Mouse (Mus musculus) hindbrain, embryonic 14.5 days (tissue): ENCODE measurements around the gene Mgat4a. TPM values are rescaled to one million over a fixed set of nuclear protein-coding genes. Genes with fewer than 3 reads are reported as not detected.

Experiments used
- ATAC-seq: fragments of 200-750 bp; cut with Nextera tagmentation; 2 replicates; pipeline ENCODE4 v1.8.0; 2017; ENCODE audit warnings: moderate number of reproducible peaks, mild to moderate bottlenecking, moderate TSS enrichment, moderate library complexity; ENCODE audit not compliant: low FRiP score
- DNase-seq: peaks from one replicate; pipeline ENCODE4 v3.0.0-alpha.2; 2015; ENCODE audit warnings: low spot score
- H3K27ac ChIP-seq: fragments of 300-500 bp; sonication (generic); 2 replicates; pipeline ENCODE4 v1.5.1; 2014; ENCODE audit warnings: mild to moderate bottlenecking, moderate library complexity
- H3K27me3 ChIP-seq: fragments of 300-500 bp; sonication (generic); 2 replicates; pipeline ENCODE4 v1.6.1; 2014; ENCODE audit warnings: mild to moderate bottlenecking, low read length, mixed read lengths; ENCODE audit not compliant: control insufficient read depth, insufficient read depth
- H3K36me3 ChIP-seq: fragments of 300-500 bp; sonication (generic); replicated peaks from 2 replicates; pipeline ENCODE4 v1.6.1; 2014; ENCODE audit not compliant: control insufficient read depth, insufficient read depth
- H3K4me1 ChIP-seq: fragments of 300-500 bp; sonication (generic); replicated peaks from 2 replicates; pipeline ENCODE4 v1.6.1; 2014; ENCODE audit warnings: antibody characterized with exemption, low read length, mixed read lengths; ENCODE audit not compliant: control insufficient read depth, insufficient read depth
- H3K4me2 ChIP-seq: fragments of 300-500 bp; sonication (generic); replicated peaks from 2 replicates; pipeline ENCODE4 v1.6.1; 2014; ENCODE audit warnings: mild to moderate bottlenecking, moderate library complexity
- H3K4me3 ChIP-seq: fragments of 300-500 bp; sonication (generic); replicated peaks from 2 replicates; pipeline ENCODE4 v1.5.1; 2014; ENCODE audit warnings: mild to moderate bottlenecking, low read length
- H3K9ac ChIP-seq: fragments of 300-500 bp; sonication (generic); 2 replicates; pipeline ENCODE4 v1.6.1; 2014
- H3K9me3 ChIP-seq: fragments of 300-500 bp; sonication (generic); 2 replicates; pipeline ENCODE4 v1.6.1; 2016; ENCODE audit warnings: low read length; ENCODE audit not compliant: control insufficient read depth
- WGBS: fragments of 180-500 bp; shearing (Covaris S2); extraction: QIAGEN DNeasy Blood & Tissue Kit; methylation state at CpG from one replicate; pipeline ENCODE4 v1.1.7; 2014; 5-methylcytosine and 5-hydroxymethylcytosine counted together
- polyA plus RNA-seq: library from polyadenylated mRNA; unstranded; fragments of >200 nt; fragmentation: Nextera tagmentation; extraction: Ambion mirVana; gene quantifications from 2 replicates; pipeline ENCODE4 v1.2.1, GENCODE M21; 2014

The Mgat4a gene
- 11.0 and 13.1 TPM in 2 replicates for polyA plus RNA-seq

GRCm38 (mm10) chr1:37540810-37541658 lies at the start of gene Mgat4a:
Mgat4a (minus strand) TSS chr1:37541016.
- H3K4me3 ChIP-seq: peak within 1 kb of the TSS; percentile 88
- no peaks in the 10 kb centered on the region for H3K36me3 ChIP-seq
- peak within 1 kb of the TSS; percentile 84 for H3K4me2 ChIP-seq
- WGBS: 1% methylated on average over 41 of the region's 72 CpGs
- H3K27ac ChIP-seq: peak within 1 kb of the TSS; percentile 80
- no peaks in the 10 kb centered on the region for H3K9me3 ChIP-seq
- ATAC-seq (peak; percentile 99), DNase-seq (peak; percentile 92)
- peak within 1 kb of the TSS; percentile 84 for H3K9ac ChIP-seq
- peaks cover 3% of the 10 kb centered on the region; the same call in 1 of the 2 replicates for H3K4me1 ChIP-seq
- peaks cover 18% of the 10 kb centered on the region for H3K27me3 ChIP-seq

DNA sequence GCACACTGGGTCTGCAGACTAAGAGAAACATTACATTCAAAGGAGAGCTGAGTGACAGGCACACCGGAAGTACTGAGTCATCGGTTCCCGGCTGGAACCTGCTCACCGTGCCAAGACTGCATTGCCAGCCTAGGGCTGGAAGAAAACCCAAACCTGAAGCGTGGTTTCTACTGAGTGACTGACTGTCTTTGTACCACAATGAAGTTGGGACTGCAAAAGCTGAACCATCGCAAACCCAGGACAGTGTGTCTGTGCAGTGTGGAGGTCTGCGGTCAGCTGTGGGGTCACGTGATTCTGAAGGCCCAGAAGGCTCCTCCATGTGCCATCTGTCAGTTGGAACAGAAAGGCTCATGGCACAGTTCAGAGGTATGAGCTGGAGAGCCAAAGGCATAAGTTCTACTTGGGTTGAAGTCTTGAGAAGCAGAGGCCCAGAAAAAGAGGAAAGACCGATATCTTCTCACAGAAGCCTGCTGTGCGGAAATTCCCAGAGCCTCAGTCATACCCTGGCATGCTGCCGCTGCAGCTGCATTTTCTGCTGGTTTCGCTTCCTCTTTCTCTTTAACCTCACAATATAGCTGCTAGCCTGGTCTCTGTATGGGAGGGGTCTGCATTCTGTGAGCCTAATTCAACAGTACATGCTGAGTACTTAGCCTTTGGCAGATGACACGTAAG lies 45.1 kb upstream of the Mgat4a start:
- Histone ChIP-seq H3K27me3 (no peaks in the 10 kb centered on the region), H3K4me3 (no peak overlapping the region), H3K4me2 (no peak overlapping the region), H3K9ac (no peak overlapping the region), H3K36me3 (no peaks in the 10 kb centered on the region), H3K9me3 (no peaks in the 10 kb centered on the region), H3K4me1 (no peaks in the 10 kb centered on the region), H3K27ac (no peak overlapping the region)
- ATAC-seq: no peak
- no peak for DNase-seq
- WGBS: 86% methylated on average over 13 of the region's 13 CpGs

- 73% methylated on average over 9 of the region's 9 CpGs for WGBS
- DNase-seq: no peak
- no peaks in the 10 kb centered on the region for H3K4me1 ChIP-seq
These were observed 43.1 kb upstream of the Mgat4a start for GRCm38 (mm10) chr1:37583795-37584464.

GRCm38 (mm10) chr1:37583167-37583566 lies 42.4 kb upstream of the Mgat4a start:
- Histone ChIP-seq H3K27me3 (no peaks in the 10 kb centered on the region), H3K4me2 (no peak overlapping the region), H3K4me3 (no peak overlapping the region), H3K9ac (no peak overlapping the region), H3K4me1 (no peaks in the 10 kb centered on the region), H3K36me3 (no peaks in the 10 kb centered on the region), H3K9me3 (no peaks in the 10 kb centered on the region), H3K27ac (no peak overlapping the region)
- WGBS: 92% methylated on average over 8 of the region's 8 CpGs
- DNase-seq: no peak
- ATAC-seq: no peak

More at GRCm38 (mm10) chr1:37583795-37584464, 43.1 kb upstream of the Mgat4a start:
- no peaks in the 10 kb centered on the region for H3K36me3 ChIP-seq
- H3K27ac ChIP-seq: no peak overlapping the region
- no peak overlapping the region for H3K9ac ChIP-seq
- no peaks in the 10 kb centered on the region for H3K27me3 ChIP-seq
- no peak overlapping the region for H3K4me3 ChIP-seq
- no peak overlapping the region for H3K4me2 ChIP-seq
- H3K9me3 ChIP-seq: no peaks in the 10 kb centered on the region
- no peak for ATAC-seq

- H3K27ac ChIP-seq: no peak overlapping the region
These were observed 38.9 kb upstream of the Mgat4a start for GRCm38 (mm10) chr1:37579686-37580085.

DNA sequence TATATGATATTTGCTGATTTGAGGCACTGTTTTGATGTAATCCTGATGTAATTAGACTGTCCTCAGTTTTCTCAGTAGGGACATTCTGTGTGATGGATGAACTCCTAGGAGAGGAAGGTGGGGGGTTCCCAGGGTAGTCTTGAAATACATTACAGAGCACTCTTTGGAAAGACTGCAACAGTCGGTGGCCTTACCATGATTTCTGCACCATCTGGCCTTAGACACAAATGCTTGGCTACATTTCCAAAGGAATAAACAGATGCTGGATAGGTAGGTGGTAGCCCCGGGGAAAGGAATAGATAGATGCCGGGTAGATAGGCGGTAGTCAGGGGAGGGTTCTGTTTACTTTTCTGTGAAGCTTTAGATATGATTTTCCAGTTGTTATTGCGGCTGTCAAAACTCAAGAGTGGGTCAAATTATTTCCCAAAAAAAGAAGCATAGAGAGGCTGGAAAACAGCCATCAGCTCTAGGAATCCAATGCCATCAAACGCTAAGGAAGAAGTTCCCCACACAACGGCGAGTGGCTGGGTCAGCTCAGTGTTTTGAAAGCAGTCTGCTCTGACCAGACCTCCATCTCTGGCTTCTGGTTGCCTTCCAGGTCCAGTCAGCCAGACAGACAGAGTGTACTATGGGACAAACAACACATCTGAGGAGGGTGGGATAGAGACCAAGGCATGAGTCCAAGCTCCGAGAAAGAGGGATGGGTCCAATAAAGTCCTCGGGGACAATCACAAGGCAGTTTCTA lies 31.9 kb upstream of the Mgat4a start:
- Histone ChIP-seq H3K9me3 (no peaks in the 10 kb centered on the region), H3K36me3 (no peaks in the 10 kb centered on the region), H3K27ac (no peak overlapping the region), H3K4me3 (no peak overlapping the region), H3K4me1 (no peaks in the 10 kb centered on the region), H3K4me2 (no peak overlapping the region), H3K9ac (no peak overlapping the region), H3K27me3 (no peaks in the 10 kb centered on the region)
- DNase-seq (no peak), ATAC-seq (no peak)
- WGBS: 81% methylated on average over 10 of the region's 10 CpGs

More at GRCm38 (mm10) chr1:37579686-37580085, 38.9 kb upstream of the Mgat4a start:
- H3K27me3 ChIP-seq: no peaks in the 10 kb centered on the region
- H3K9me3 ChIP-seq: no peaks in the 10 kb centered on the region
- 95% methylated on average over 13 of the region's 13 CpGs for WGBS
- DNase-seq (no peak), ATAC-seq (no peak)
- no peak overlapping the region for H3K4me2 ChIP-seq
- no peaks in the 10 kb centered on the region for H3K4me1 ChIP-seq
- no peak overlapping the region for H3K4me3 ChIP-seq
- no peak overlapping the region for H3K9ac ChIP-seq
- no peaks in the 10 kb centered on the region for H3K36me3 ChIP-seq

DNA sequence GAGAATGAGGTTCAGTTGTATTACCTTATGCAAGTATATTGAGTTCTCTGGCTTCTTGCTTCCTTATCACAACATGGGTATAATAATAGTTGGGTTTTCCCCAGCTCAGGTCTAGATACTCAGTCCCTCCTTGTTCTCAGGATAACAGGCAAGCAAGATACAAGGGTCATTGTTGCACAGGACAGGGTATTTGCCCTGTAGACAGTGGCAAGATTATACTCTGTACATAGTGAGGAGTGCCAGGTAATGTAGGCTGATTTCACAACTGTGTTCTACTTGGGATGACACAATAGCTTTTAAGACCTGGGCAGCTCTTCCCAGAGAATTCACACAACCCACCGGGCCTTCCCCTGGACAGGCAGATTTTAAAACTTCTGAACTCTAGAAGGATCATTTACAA lies 27.6 kb upstream of the Mgat4a start:
- no peak overlapping the region for H3K4me3 ChIP-seq
- no peaks in the 10 kb centered on the region for H3K9me3 ChIP-seq
- H3K27me3 ChIP-seq: no peaks in the 10 kb centered on the region
- no peaks in the 10 kb centered on the region for H3K36me3 ChIP-seq
- no peak for DNase-seq
- H3K9ac ChIP-seq: no peak overlapping the region
- no peak for ATAC-seq
- no peaks in the 10 kb centered on the region; the same call in 1 of the 2 replicates for H3K4me1 ChIP-seq
- 96% methylated on average over 1 of the region's 1 CpGs for WGBS
- no peak overlapping the region for H3K4me2 ChIP-seq
- H3K27ac ChIP-seq: no peak overlapping the region

GRCm38 (mm10) chr1:37566754-37567153 lies 25.9 kb upstream of the Mgat4a start:
- no peak for ATAC-seq

More at GRCm38 (mm10) chr1:37566754-37567153, 25.9 kb upstream of the Mgat4a start:
- H3K9ac ChIP-seq: no peak overlapping the region
- WGBS: 84% methylated on average over 4 of the region's 4 CpGs
- H3K36me3 ChIP-seq: no peaks in the 10 kb centered on the region
- no peak for DNase-seq
- no peak overlapping the region for H3K27ac ChIP-seq
- H3K4me2 ChIP-seq: no peak overlapping the region
- no peaks in the 10 kb centered on the region for H3K27me3 ChIP-seq
- H3K4me1 ChIP-seq: no peaks in the 10 kb centered on the region; the same call in 1 of the 2 replicates
- H3K9me3 ChIP-seq: no peaks in the 10 kb centered on the region
- H3K4me3 ChIP-seq: no peak overlapping the region
